Mouse (Mus musculus) heart, embryonic 10.5 days (tissue): Measurements from ENCODE around the gene Lamc2. TPM values are rescaled to one million over a fixed set of nuclear protein-coding genes. Genes with fewer than 3 reads are reported as not detected.
A peak's percentile ranks its signal among the peaks of the same experiment; 100 is the strongest.

Source experiments
- DNase-seq: peaks from one replicate; pipeline ENCODE4 v3.0.0-alpha.2; 2017; ENCODE audit warnings: low spot score
- H3K27ac ChIP-seq: fragments of 300-500 bp; sonication (generic); 2 replicates; pipeline ENCODE4 v1.5.1; 2016; ENCODE audit warnings: mild to moderate bottlenecking
- H3K27me3 ChIP-seq: fragments of 300-500 bp; sonication (generic); 2 replicates; pipeline ENCODE4 v1.6.1; 2016; ENCODE audit warnings: mild to moderate bottlenecking; ENCODE audit not compliant: poor library complexity, insufficient read depth, severe bottlenecking
- H3K36me3 ChIP-seq: fragments of 300-500 bp; sonication (generic); 2 replicates; pipeline ENCODE4 v1.6.1; 2016; ENCODE audit warnings: mild to moderate bottlenecking, moderate library complexity
- H3K4me1 ChIP-seq: fragments of 300-500 bp; sonication (generic); 2 replicates; pipeline ENCODE4 v1.6.1; 2016; ENCODE audit warnings: mild to moderate bottlenecking
- H3K4me3 ChIP-seq: fragments of 300-500 bp; sonication (generic); 2 replicates; pipeline ENCODE4 v1.5.1; 2016; ENCODE audit warnings: mild to moderate bottlenecking, moderate library complexity
- H3K9me3 ChIP-seq: fragments of 300-500 bp; sonication (generic); 2 replicates; pipeline ENCODE4 v1.6.1; 2016; ENCODE audit warnings: mild to moderate bottlenecking, moderate library complexity
- WGBS: fragments of 180-500 bp; shearing (Covaris S2); methylation state at CpG from one replicate; pipeline ENCODE4 v1.1.7; 2016; 5-methylcytosine and 5-hydroxymethylcytosine counted together
- polyA plus RNA-seq: library from polyadenylated mRNA; unstranded; fragments of >200 nt; fragmentation: Nextera tagmentation; extraction: Ambion mirVana; gene quantifications from 2 replicates; pipeline ENCODE4 v1.2.1, GENCODE M21; 2016

The Lamc2 gene
- polyA plus RNA-seq, 1 experiment from 2014 or later = 4.9 TPM

DNA sequence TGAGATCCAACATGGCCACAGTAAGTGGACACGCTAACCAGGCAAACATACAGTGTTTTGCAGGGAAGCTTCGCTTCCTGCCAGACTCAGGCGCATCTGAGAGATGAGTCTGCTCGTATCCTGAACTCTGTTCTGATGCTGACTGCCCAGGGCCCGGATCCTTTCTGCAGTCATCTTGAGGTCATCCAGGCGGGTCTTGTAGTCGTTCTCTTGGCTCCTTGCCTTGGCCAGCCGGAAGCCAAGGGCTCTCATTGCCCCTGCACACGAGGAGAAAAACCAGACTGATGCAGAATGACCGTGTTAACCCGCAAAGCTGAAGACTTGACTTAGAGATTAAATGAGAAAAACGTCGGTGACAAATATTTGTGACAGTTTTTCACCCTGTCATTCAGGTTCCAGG lies 49.6 kb downstream of the Lamc2 start:
- Histone ChIP-seq H3K27ac (no peak overlapping the region), H3K4me1 (peaks cover 59% of the 10 kb centered on the region), H3K27me3 (no peaks in the 10 kb centered on the region), H3K36me3 (no peaks in the 10 kb centered on the region), H3K9me3 (no peaks in the 10 kb centered on the region), H3K4me3 (no peak overlapping the region)
- DNase-seq = no peak
- WGBS = 72% methylated on average over 13 of the region's 13 CpGs

- peaks cover 52% of the 10 kb centered on the region for H3K4me1 ChIP-seq
- no peaks in the 10 kb centered on the region for H3K27me3 ChIP-seq
- 8% methylated on average over 9 of the region's 9 CpGs for WGBS
- DNase-seq = no peak
- no peaks in the 10 kb centered on the region for H3K36me3 ChIP-seq
- no peaks in the 10 kb centered on the region for H3K9me3 ChIP-seq
- H3K27ac ChIP-seq = peak overlapping the region; percentile 88
- peak overlapping the region; percentile 27; the same call in 1 of the 2 replicates for H3K4me3 ChIP-seq
Observed at GRCm38 (mm10) chr1:153133865-153134781, 52.1 kb downstream of the Lamc2 start.

GRCm38 (mm10) chr1:153129992-153130713 lies 56.1 kb downstream of the Lamc2 start:
- no peak for DNase-seq
- H3K4me1 ChIP-seq = peaks cover 56% of the 10 kb centered on the region
- H3K27ac ChIP-seq = peak overlapping the region; percentile 68
- H3K27me3 ChIP-seq = no peaks in the 10 kb centered on the region
- H3K4me3 ChIP-seq = no peak overlapping the region
- WGBS = 63% methylated on average over 11 of the region's 11 CpGs
- no peaks in the 10 kb centered on the region for H3K36me3 ChIP-seq
- no peaks in the 10 kb centered on the region for H3K9me3 ChIP-seq

DNA sequence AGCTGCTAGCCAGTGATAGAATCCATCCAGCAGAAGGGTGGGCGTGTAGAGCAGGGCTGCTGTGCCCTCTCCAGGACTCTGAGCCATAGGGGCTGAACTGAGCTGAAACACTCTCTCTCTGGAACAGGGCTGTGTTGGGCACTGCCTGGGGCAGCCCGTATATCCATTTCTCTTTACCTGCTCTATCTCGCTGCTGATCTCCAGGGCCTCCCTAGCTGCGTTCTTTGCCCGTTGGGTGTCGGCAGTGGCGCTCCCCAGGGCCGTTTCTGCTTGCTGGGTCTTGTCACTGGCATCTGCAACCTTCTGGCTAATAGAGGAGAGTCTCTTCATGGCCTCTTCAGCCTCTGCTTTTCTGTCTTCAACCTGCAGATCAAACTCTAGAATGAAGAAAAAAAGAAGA lies 57.5 kb downstream of the Lamc2 start:
- H3K36me3 ChIP-seq = no peaks in the 10 kb centered on the region
- no peak for DNase-seq
- H3K4me1 ChIP-seq = peaks cover 45% of the 10 kb centered on the region
- H3K9me3 ChIP-seq = no peaks in the 10 kb centered on the region
- no peak overlapping the region for H3K4me3 ChIP-seq
- H3K27me3 ChIP-seq = no peaks in the 10 kb centered on the region
- H3K27ac ChIP-seq = peak overlapping the region; percentile 68; the same call in 1 of the 2 replicates
- WGBS = 66% methylated on average over 8 of the region's 8 CpGs

DNA sequence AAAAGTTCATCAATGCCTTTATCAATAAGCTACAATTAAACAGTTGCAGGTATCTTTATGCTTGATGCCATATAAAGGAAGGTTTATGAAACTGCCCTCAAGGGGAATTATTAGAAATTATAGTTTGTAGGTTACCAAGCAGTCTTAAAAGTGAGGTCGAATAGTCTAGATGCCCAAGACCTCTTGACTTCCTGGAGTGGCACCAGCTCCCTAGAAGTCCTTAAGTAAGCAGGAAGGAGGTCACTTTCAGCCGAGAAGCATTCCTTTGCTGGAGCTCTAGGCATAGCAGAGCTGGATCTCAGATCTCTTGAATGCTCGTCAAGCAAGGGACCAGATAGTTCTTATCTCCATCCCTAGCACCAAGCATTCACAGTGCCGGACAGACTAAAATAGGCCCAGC lies 58.6 kb downstream of the Lamc2 start:
- no peak overlapping the region for H3K27ac ChIP-seq
- no peaks in the 10 kb centered on the region for H3K36me3 ChIP-seq
- H3K4me1 ChIP-seq = peaks cover 33% of the 10 kb centered on the region
- no peak overlapping the region for H3K4me3 ChIP-seq
- DNase-seq = no peak
- WGBS = 38% methylated on average over 4 of the region's 4 CpGs
- H3K27me3 ChIP-seq = no peaks in the 10 kb centered on the region
- H3K9me3 ChIP-seq = no peaks in the 10 kb centered on the region

DNA sequence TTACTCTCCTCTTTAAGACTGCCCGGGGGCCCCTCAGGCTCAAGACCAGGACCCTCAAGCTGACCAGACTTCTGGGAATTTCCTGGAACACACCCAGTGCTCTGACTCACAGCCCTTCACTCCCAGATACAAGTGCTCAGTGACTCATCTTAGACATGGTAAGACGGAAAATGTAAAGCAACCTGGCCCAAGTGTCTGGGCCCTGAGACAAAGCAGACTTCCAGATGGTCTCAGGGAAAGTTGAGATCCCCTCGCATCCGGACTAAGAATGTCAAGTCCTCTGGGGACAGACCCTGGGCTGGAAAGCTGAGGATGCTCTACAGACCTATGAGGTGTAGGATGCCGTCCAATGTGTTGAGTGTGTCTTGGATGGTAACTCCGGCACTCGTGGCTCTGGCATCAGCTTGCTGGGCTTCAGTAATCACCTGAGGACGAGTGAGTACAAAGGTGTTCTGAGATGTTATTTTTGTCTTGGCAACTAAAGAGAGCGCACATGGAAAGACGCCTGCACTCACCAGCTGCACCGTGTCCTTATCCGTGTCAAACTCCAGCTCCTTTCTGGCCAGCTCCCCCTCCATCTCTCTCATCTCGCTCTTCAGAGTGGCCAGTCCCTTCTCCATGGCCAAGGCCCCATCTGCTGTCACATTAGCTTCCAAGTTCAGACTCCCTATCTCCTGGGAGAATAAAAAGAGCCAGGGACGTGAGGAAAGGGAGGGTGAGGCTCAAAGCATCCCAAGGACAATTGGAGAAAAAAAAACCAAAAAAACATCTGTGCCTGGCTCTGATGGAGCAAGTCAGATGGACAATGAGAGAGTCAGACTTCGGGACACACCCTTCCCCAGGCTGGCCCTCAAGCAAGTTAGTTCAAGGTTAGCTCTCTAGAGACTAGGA lies 59.5 kb downstream of the Lamc2 start:
- Histone ChIP-seq H3K27me3 (no peaks in the 10 kb centered on the region), H3K4me3 (no peak overlapping the region), H3K9me3 (no peaks in the 10 kb centered on the region), H3K36me3 (no peaks in the 10 kb centered on the region), H3K27ac (peak overlapping the region; percentile 29; the same call in 1 of the 2 replicates), H3K4me1 (peaks cover 32% of the 10 kb centered on the region)
- WGBS = 60% methylated on average over 15 of the region's 15 CpGs
- no peak for DNase-seq

DNA sequence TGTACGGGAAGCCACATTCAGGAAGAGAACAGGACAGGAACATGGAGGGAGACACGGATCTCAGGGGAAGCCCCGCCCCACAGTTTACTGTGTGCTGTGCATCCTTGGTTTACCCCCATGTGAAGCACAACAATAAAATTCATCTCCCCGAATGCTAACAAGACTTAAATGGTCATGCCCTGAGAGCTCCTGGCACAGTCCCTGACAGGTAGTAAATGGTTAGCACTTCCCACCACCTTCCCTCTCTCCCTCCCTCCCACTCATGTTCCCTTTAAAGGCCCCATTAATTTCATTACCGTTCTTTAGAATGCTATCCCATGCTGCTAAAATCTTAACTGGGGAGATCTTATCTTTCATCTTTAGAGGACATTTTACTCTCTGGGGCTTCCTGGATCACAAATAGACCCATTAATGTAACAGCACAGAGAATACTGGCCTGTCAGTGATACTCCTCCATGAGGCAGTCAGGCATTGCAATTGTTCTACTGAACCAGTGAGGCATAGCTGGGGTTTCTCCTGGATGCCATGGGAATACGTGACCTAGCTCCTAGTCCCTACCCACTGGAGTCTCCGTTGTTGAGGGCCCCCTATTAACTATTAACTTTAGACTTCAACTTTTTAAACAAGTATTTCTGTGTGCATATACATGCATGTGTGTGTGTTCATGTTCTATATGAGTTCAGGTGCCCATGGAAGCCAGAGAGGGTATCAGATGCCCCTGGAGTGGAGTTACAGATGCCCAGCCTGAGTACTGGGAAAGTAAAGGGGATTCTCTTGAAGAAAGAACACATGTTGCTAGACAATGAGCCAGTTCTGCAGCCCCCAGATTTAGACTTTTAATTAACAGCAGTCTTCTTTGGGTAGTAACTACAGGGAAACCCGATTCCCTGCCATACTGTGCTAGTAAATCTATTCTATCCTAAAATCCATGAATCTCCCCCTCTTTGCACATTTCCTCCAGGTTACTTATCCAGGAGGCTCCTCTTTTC lies 60.7 kb downstream of the Lamc2 start:
- peak overlapping the region; percentile 29; the same call in 1 of the 2 replicates for H3K27ac ChIP-seq
- 75% methylated on average over 8 of the region's 8 CpGs for WGBS

DNA sequence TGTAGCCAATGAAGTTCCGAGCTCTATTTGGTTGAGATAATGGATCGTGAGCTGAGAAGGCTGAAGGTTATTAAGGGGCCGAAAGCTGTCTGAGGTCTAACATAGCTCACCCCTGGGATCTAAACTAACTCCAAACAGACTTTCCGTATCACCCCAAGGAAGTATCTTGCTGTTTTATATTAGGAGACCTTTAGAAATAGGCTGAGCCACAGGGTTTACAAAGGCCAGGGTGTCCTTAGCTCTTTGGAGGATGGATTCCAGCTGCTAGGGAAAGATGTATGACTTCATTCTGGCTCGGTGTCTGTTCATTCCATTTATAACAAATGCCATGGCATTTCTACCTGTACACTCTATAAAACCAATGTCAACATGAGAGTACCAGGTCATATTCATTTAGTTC lies 61.7 kb downstream of the Lamc2 start:
- Histone ChIP-seq H3K4me3 (no peak overlapping the region), H3K27ac (no peak overlapping the region), H3K9me3 (no peaks in the 10 kb centered on the region), H3K36me3 (no peaks in the 10 kb centered on the region), H3K27me3 (no peaks in the 10 kb centered on the region), H3K4me1 (peaks cover 21% of the 10 kb centered on the region)
- no peak for DNase-seq
- WGBS = 86% methylated on average over 5 of the region's 5 CpGs

More for the DNA sequence above, 60.7 kb downstream of the Lamc2 start:
- H3K27me3 ChIP-seq = no peaks in the 10 kb centered on the region
- no peaks in the 10 kb centered on the region for H3K36me3 ChIP-seq
- H3K4me3 ChIP-seq = no peak overlapping the region
- H3K9me3 ChIP-seq = no peaks in the 10 kb centered on the region
- DNase-seq = no peak
- H3K4me1 ChIP-seq = peaks cover 27% of the 10 kb centered on the region

DNA sequence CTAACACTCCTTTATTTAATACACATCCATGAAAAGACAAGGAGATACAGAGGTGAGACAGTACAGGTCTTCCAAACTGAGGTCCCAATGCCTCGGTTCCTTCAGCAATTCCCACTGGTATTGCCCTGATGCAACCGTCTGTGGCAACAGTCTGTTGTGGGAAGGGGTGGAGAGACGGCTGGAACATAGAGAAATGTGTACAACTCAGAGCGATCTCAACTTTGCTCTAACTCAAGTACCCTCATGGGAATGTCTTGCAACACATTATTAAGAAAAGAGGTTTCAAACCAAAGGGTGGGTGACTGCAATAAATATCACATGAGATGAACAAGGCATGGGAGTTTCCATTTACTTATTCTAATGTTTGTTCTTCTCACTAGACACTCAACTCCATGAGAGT lies 63.5 kb downstream of the Lamc2 start:
- no peaks in the 10 kb centered on the region for H3K36me3 ChIP-seq
- H3K4me1 ChIP-seq = peaks cover 13% of the 10 kb centered on the region
- no peaks in the 10 kb centered on the region for H3K9me3 ChIP-seq
- no peak for DNase-seq
- 79% methylated on average over 4 of the region's 4 CpGs for WGBS
- no peaks in the 10 kb centered on the region for H3K27me3 ChIP-seq
- H3K4me3 ChIP-seq = no peak overlapping the region
- H3K27ac ChIP-seq = no peak overlapping the region

GRCm38 (mm10) chr1:153121320-153121719 lies 64.9 kb downstream of the Lamc2 start:
- H3K36me3 ChIP-seq = no peaks in the 10 kb centered on the region
- no peak overlapping the region for H3K27ac ChIP-seq
- no peaks in the 10 kb centered on the region for H3K27me3 ChIP-seq
- no peak for DNase-seq
- 65% methylated on average over 5 of the region's 5 CpGs for WGBS
- peaks cover 4% of the 10 kb centered on the region; the same call in 1 of the 2 replicates for H3K4me1 ChIP-seq
- H3K4me3 ChIP-seq = no peak overlapping the region
- no peaks in the 10 kb centered on the region for H3K9me3 ChIP-seq

DNA sequence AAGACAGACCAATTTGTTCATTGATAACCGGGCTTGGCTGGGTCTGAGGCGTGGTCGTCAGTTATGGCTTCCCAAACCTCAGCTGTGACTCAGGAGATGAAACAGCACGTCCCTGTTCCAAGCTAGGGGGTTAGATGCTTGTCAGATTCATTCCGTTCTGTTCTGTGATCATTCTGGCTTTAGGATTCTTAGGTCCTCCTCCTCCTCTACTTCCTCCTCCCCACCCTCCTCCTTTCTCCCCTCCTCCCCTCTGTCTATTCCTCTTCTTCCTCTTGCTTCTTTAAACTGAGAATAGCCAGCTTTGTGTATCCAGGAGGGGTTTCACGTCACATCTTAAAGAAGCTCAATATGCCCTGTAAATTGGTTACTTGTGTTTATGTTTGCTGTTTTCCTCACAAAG lies 65.7 kb downstream of the Lamc2 start:
- no peaks in the 10 kb centered on the region for H3K9me3 ChIP-seq
- no peak overlapping the region for H3K27ac ChIP-seq
- no peaks in the 10 kb centered on the region for H3K36me3 ChIP-seq
- H3K4me1 ChIP-seq = no peaks in the 10 kb centered on the region
- H3K4me3 ChIP-seq = no peak overlapping the region
- DNase-seq = no peak
- no peaks in the 10 kb centered on the region for H3K27me3 ChIP-seq
- WGBS = 62% methylated on average over 6 of the region's 6 CpGs
